Mouse (Mus musculus) thymus, postnatal 25 days (tissue): Measurements from ENCODE around the gene Xbp1.
"Not testable (repeated sequence)": the region's sequence is repeated elsewhere in the genome, so short reads cannot be mapped to it uniquely, and the experiment has no call there.

Experiments
- DNase-seq: peaks from one replicate; pipeline ENCODE4 v3.0.0; 2022

The Xbp1 gene

GRCm38 (mm10) chr11:5520412-5521265 lies at the start of gene Xbp1:
Gene Xbp1, plus strand, starts transcription at chr11:5520659.
- peak; percentile 96 for DNase-seq

- peak; percentile 69 for DNase-seq
Observed at GRCm38 (mm10) chr11:5474130-5474529, 46.3 kb upstream of the Xbp1 start.

GRCm38 (mm10) chr11:5475556-5476118 lies 44.8 kb upstream of the Xbp1 start:
- DNase-seq: not testable (repeated sequence)

GRCm38 (mm10) chr11:5476806-5477205 lies 43.7 kb upstream of the Xbp1 start:
- no peak for DNase-seq

- no peak for DNase-seq
Observed at GRCm38 (mm10) chr11:5478193-5478592, 42.3 kb upstream of the Xbp1 start.

GRCm38 (mm10) chr11:5478831-5479230 lies 41.6 kb upstream of the Xbp1 start:
- DNase-seq: no peak

- DNase-seq: no peak
Observed at GRCm38 (mm10) chr11:5482581-5482980, 37.9 kb upstream of the Xbp1 start.

- DNase-seq: peak; percentile 89
Observed at GRCm38 (mm10) chr11:5485193-5486011, 35.1 kb upstream of the Xbp1 start.

GRCm38 (mm10) chr11:5489433-5489832 lies 31.0 kb upstream of the Xbp1 start:
- DNase-seq: not testable (repeated sequence)

GRCm38 (mm10) chr11:5490989-5491656 lies 29.3 kb upstream of the Xbp1 start:
- DNase-seq: no peak

GRCm38 (mm10) chr11:5491912-5492311 lies 28.5 kb upstream of the Xbp1 start:
- no peak for DNase-seq

GRCm38 (mm10) chr11:5493869-5494268 lies 26.6 kb upstream of the Xbp1 start:
- DNase-seq: no peak

GRCm38 (mm10) chr11:5495286-5495832 lies 25.1 kb upstream of the Xbp1 start:
- DNase-seq: no peak

- no peak for DNase-seq
Observed at GRCm38 (mm10) chr11:5495906-5496305, 24.6 kb upstream of the Xbp1 start.

GRCm38 (mm10) chr11:5496559-5497248 lies 23.8 kb upstream of the Xbp1 start:
- DNase-seq: no peak

- DNase-seq: no peak
Observed at GRCm38 (mm10) chr11:5498422-5498821, 22.0 kb upstream of the Xbp1 start.

GRCm38 (mm10) chr11:5498931-5499661 lies 21.4 kb upstream of the Xbp1 start:
- DNase-seq: no peak

GRCm38 (mm10) chr11:5499961-5500644 lies 20.4 kb upstream of the Xbp1 start:
- peak; percentile 70 for DNase-seq

GRCm38 (mm10) chr11:5500903-5501741 lies 19.3 kb upstream of the Xbp1 start:
- DNase-seq: peak; percentile 67
